Mouse (Mus musculus): ENCODE results near the gene Kpna6. TPM values are rescaled to one million over a fixed set of nuclear protein-coding genes. Genes with fewer than 3 reads are reported as not detected.
"Not testable (repeated sequence)": the region's sequence is repeated elsewhere in the genome, so short reads cannot be mapped to it uniquely, and the experiment has no call there.

Kpna6 gene
- 15.2 and 16.3 TPM in 2 replicates for polyA plus RNA-seq (2016; fragmentation: Nextera tagmentation; extraction: Ambion mirVana)

- Histone ChIP-seq H3K36me3 (peaks cover 25% of the 10 kb centered on the region), H3K4me3 (peak within 1 kb of the TSS; percentile 75), H3K9me3 (no peaks in the 10 kb centered on the region), H3K4me2 (replicated peaks) (peak within 1 kb of the TSS; percentile 97), H3K27me3 (no peaks in the 10 kb centered on the region), H3K27ac (replicated peaks) (peak within 1 kb of the TSS; percentile 93), H3K4me1 (peaks cover 17% of the 10 kb centered on the region), H3K9ac (replicated peaks) (peak within 1 kb of the TSS; percentile 88)
- peak; percentile 91 for ATAC-seq (ENCODE audit: low FRiP score, low read depth)
- WGBS = under 1% methylated on average over 65 of the region's 65 CpGs
Observed at GRCm38 (mm10) chr4:129672083-129672877, at the start of gene Kpna6. Gene Kpna6, minus strand, starts transcription at chr4:129672767.

- H3K4me1 ChIP-seq = no peaks in the 10 kb centered on the region
- H3K9ac ChIP-seq (replicated peaks) = no peak overlapping the region
- no peak overlapping the region for H3K4me2 ChIP-seq (replicated peaks)
- H3K36me3 ChIP-seq = peaks cover 83% of the 10 kb centered on the region
- no peak for ATAC-seq (ENCODE audit: low FRiP score, low read depth)
- no peaks in the 10 kb centered on the region for H3K9me3 ChIP-seq
- 93% methylated on average over 9 of the region's 9 CpGs for WGBS
- no peak overlapping the region for H3K27ac ChIP-seq (replicated peaks)
- no peaks in the 10 kb centered on the region for H3K27me3 ChIP-seq
- no peak overlapping the region for H3K4me3 ChIP-seq
Observed at GRCm38 (mm10) chr4:129716310-129716709, 43.7 kb upstream of the Kpna6 start.

DNA sequence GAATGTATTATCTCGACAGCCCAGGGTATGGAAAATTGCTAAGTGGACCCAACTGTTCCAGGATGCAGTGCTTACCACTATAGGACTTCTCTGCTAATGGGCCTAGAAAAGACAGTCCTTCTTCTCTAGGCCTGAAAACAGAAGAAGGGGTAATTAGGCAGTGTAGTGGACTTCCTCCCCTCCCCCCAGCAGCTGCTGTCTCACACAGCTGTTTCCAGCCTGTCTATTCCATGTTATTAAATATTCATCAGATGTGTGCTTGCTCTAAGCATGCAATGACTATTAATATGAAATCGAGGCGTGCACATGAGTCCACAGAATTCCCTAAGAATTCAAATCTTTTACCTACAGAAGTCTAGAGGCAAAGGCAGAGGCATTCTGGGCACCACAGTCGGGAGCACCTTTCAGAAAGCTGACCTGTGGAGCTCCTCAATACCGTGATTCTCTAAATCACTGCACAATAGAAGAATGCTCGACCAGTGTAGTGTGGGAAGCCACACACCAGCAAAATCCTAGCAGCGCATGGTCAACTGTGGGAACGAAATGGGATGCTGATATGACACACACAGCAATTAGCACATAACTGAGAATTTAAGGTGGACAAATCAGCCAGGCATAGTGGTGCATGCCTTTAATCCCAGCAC lies 37.0 kb upstream of the Kpna6 start:
- WGBS = 62% methylated on average over 8 of the region's 8 CpGs
- Histone ChIP-seq H3K4me1 (peaks cover 18% of the 10 kb centered on the region), H3K9me3 (no peaks in the 10 kb centered on the region), H3K27me3 (no peaks in the 10 kb centered on the region), H3K4me3 (no peak overlapping the region), H3K4me2 (replicated peaks) (peak overlapping the region; percentile 7; the same call in 1 of the 2 replicates), H3K36me3 (peaks cover 83% of the 10 kb centered on the region), H3K27ac (replicated peaks) (peak overlapping the region; percentile 88), H3K9ac (replicated peaks) (0 out of 2 replicates have a peak overlapping the region, but pooled peaks have one; percentile 20)
- peak; percentile 73 for ATAC-seq (ENCODE audit: low FRiP score, low read depth)

- H3K27ac ChIP-seq (replicated peaks) = peak overlapping the region; percentile 44
- H3K36me3 ChIP-seq = peaks cover 78% of the 10 kb centered on the region
- no peak overlapping the region for H3K9ac ChIP-seq (replicated peaks)
- no peaks in the 10 kb centered on the region for H3K9me3 ChIP-seq
- H3K27me3 ChIP-seq = no peaks in the 10 kb centered on the region
- peaks cover 36% of the 10 kb centered on the region for H3K4me1 ChIP-seq
- 53% methylated on average over 3 of the region's 3 CpGs for WGBS
- H3K4me2 ChIP-seq (replicated peaks) = no peak overlapping the region
- no peak overlapping the region for H3K4me3 ChIP-seq
- ATAC-seq (ENCODE audit: low FRiP score, low read depth) = no peak
Observed at GRCm38 (mm10) chr4:129706750-129707149, 34.2 kb upstream of the Kpna6 start.

DNA sequence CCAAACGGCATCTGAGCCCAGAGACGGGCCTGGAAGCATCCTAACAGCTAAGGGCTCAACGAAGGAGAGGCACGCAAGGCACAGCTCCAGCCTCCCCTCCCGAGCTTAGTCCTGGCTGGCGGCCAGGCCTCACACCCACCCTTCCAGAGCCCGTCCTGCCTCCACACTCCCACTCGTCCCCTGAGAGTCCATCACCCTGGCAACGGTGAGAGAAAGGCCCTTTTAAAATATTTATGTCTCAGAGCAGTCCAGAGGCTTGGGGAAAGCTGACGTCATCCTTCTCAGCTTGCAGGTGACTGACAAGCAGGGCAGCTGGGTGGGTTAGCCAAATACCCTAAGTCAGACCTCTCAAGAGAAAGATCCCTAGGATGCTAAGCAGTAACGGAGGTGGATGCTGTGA lies 29.9 kb upstream of the Kpna6 start:
- 14% methylated on average over 11 of the region's 11 CpGs for WGBS
- H3K9me3 ChIP-seq = no peaks in the 10 kb centered on the region
- ATAC-seq (ENCODE audit: low FRiP score, low read depth) = peak; percentile 95
- peaks cover 20% of the 10 kb centered on the region for H3K4me1 ChIP-seq
- H3K4me3 ChIP-seq = no peak overlapping the region
- H3K9ac ChIP-seq (replicated peaks) = peak overlapping the region; percentile 28; the same call in 1 of the 2 replicates
- H3K36me3 ChIP-seq = peaks cover 39% of the 10 kb centered on the region
- H3K27me3 ChIP-seq = no peaks in the 10 kb centered on the region
- peak overlapping the region; percentile 17; the same call in 1 of the 2 replicates for H3K4me2 ChIP-seq (replicated peaks)
- H3K27ac ChIP-seq (replicated peaks) = peak overlapping the region; percentile 90

GRCm38 (mm10) chr4:129701503-129702377 lies 29.2 kb upstream of the Kpna6 start:
- Histone ChIP-seq H3K4me3 (no peak overlapping the region), H3K4me2 (replicated peaks) (peak overlapping the region; percentile 17; the same call in 1 of the 2 replicates), H3K27me3 (no peaks in the 10 kb centered on the region), H3K9ac (replicated peaks) (peak overlapping the region; percentile 28; the same call in 1 of the 2 replicates), H3K36me3 (peaks cover 39% of the 10 kb centered on the region), H3K9me3 (no peaks in the 10 kb centered on the region), H3K4me1 (peaks cover 26% of the 10 kb centered on the region), H3K27ac (replicated peaks) (peak overlapping the region; percentile 90)
- ATAC-seq (ENCODE audit: low FRiP score, low read depth) = 0 out of 2 replicates have a peak, but pooled peaks have one; percentile 9
- WGBS = 57% methylated on average over 17 of the region's 17 CpGs

GRCm38 (mm10) chr4:129700661-129701060 lies 28.1 kb upstream of the Kpna6 start:
- not testable (repeated sequence) for H3K27ac ChIP-seq (replicated peaks); ATAC-seq (ENCODE audit: low FRiP score, low read depth)
- peaks cover 28% of the 10 kb centered on the region for H3K36me3 ChIP-seq

DNA sequence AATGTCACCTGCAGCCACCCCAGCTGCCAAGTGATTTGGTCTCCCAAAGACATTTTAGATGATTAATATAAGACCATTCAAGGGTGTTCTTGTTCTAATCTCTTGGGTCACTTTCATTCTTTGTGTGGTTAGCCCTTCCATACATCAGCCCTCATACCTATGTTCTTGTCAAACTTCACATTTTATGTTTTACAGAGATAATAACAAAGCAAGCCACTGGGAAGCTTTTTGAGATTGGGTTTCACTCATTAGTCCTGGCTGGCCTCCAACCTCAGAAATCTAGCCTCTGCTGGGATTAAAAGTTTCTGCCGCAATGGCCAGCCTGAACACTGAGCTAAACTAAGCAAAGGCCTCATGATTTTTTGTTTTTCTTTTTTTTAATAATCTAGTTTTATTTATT lies 27.6 kb upstream of the Kpna6 start:
- WGBS = 86% methylated on average over 1 of the region's 1 CpGs
- no peak overlapping the region for H3K9ac ChIP-seq (replicated peaks)
- H3K4me3 ChIP-seq = no peak overlapping the region
- no peaks in the 10 kb centered on the region for H3K27me3 ChIP-seq
- no peaks in the 10 kb centered on the region for H3K9me3 ChIP-seq
- peaks cover 33% of the 10 kb centered on the region for H3K4me1 ChIP-seq
- peaks cover 24% of the 10 kb centered on the region for H3K36me3 ChIP-seq
- H3K27ac ChIP-seq (replicated peaks) = 0 out of 2 replicates have a peak overlapping the region, but pooled peaks have one; percentile 4
- H3K4me2 ChIP-seq (replicated peaks) = no peak overlapping the region
- ATAC-seq (ENCODE audit: low FRiP score, low read depth) = no peak

More at GRCm38 (mm10) chr4:129700661-129701060, 28.1 kb upstream of the Kpna6 start:
- not testable (repeated sequence) for H3K9ac ChIP-seq (replicated peaks); H3K4me2 ChIP-seq (replicated peaks); H3K27me3 ChIP-seq; H3K4me3 ChIP-seq; H3K9me3 ChIP-seq
- WGBS = 87% methylated on average over 6 of the region's 6 CpGs
- H3K4me1 ChIP-seq = peaks cover 29% of the 10 kb centered on the region

DNA sequence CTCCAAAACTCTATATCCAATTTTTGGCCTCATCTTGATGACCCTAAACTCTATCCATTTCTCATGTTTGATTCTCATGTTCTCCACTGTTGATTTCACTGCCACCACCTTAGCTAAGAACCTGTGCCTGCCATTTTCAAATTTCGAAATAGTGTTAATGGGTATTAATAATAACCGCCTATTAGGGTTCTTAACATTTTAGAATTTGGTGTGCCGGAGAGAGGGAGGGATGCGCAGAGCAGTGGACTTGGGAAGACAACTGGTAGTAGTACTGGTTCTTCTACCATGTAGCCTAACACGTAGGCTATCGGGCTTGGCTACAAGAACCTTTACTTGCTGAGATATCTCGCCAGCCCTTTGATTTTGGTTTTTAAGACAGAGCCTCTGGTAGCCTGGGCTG lies 24.6 kb upstream of the Kpna6 start:
- H3K4me2 ChIP-seq (replicated peaks) = peak overlapping the region; percentile 66
- H3K36me3 ChIP-seq = peaks cover 25% of the 10 kb centered on the region
- H3K27me3 ChIP-seq = no peaks in the 10 kb centered on the region
- 84% methylated on average over 7 of the region's 7 CpGs for WGBS
- no peaks in the 10 kb centered on the region for H3K9me3 ChIP-seq
- peaks cover 24% of the 10 kb centered on the region for H3K4me1 ChIP-seq
- H3K27ac ChIP-seq (replicated peaks) = peak overlapping the region; percentile 96
- H3K4me3 ChIP-seq = peak overlapping the region; percentile 66
- ATAC-seq (ENCODE audit: low FRiP score, low read depth) = no peak
- peak overlapping the region; percentile 74; the same call in 1 of the 2 replicates for H3K9ac ChIP-seq (replicated peaks)

DNA sequence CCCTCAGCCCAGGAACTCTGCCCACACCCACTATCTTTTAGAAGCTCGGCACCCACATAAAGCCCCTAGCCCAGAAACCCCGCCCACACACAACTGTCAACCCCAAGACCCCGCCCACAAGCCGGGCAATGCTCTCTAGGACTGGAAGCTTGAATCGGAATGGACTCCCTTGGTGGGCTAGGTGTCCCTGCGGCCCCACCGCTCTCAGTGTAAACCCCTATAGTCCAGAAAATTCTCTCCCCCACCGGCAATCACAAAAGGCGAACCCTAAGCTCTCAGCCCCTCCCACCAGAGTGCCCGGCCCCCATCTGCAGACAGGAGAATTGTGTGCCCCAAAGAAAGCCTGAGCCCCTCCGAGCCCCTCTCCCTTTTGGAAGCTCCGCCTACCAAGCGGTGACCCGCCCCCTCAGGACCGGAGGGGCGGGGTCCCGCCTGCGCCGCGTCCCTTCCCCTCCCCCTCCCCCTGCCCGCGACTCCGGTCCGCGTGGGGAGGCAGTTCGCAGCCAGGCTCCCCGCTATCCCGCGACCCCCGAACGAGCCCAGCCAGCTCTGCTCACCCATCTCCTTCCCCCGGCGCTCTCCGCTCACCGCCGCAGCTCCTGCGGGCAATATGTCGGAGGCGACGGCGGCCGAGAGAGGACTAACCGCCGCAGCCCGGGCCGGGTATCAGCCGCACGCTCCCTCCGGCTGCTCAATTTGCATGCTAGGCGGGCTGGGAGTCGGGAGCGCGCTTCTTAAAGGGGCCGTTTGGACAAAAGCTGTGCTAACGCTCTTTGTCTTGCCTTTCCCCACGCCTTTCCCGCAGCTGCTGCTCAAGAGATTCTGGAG lies 23.8 kb upstream of the Kpna6 start, which contains the start of gene Tmem39b:
TSS of gene Tmem39b (minus strand) at position 681 of the 828 bp plus-strand sequence.
- no peaks in the 10 kb centered on the region for H3K27me3 ChIP-seq
- H3K9me3 ChIP-seq = no peaks in the 10 kb centered on the region
- peaks cover 18% of the 10 kb centered on the region for H3K4me1 ChIP-seq
- peak within 1 kb of the TSS; percentile 96 for H3K27ac ChIP-seq (replicated peaks)
- ATAC-seq (ENCODE audit: low FRiP score, low read depth) = peak; percentile 88
- peaks cover 29% of the 10 kb centered on the region for H3K36me3 ChIP-seq
- H3K9ac ChIP-seq (replicated peaks) = peak within 1 kb of the TSS; percentile 74
- peak within 1 kb of the TSS; percentile 66 for H3K4me2 ChIP-seq (replicated peaks)
- peak within 1 kb of the TSS; percentile 66 for H3K4me3 ChIP-seq
- WGBS = under 1% methylated on average over 55 of the region's 57 CpGs

DNA sequence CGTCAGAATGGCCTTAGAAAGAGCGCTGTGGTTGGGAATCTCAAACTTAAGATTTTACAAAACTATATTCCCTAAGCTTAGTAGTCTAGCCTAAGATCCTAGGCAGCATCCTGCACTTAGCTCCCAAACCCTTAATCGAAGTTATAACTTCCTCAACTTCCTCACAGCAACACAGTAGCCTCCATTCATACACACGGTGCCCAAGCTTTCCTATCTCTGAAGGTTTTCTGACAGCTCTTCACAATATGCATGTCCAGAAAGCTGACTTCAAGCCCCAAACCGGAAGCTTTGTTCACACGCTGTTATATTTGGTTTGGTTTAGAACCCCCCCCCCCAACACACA lies 23.2 kb upstream of the Kpna6 start:
- peak; percentile 0; the same call in 1 of the 2 replicates for ATAC-seq (ENCODE audit: low FRiP score, low read depth)
- peaks cover 18% of the 10 kb centered on the region for H3K4me1 ChIP-seq
- 24% methylated on average over 6 of the region's 6 CpGs for WGBS

More for the DNA sequence above, 23.2 kb upstream of the Kpna6 start:
- H3K4me3 ChIP-seq = peak overlapping the region; percentile 66
- H3K27me3 ChIP-seq = no peaks in the 10 kb centered on the region
- H3K27ac ChIP-seq (replicated peaks) = peak overlapping the region; percentile 96
- H3K36me3 ChIP-seq = peaks cover 35% of the 10 kb centered on the region
- no peaks in the 10 kb centered on the region for H3K9me3 ChIP-seq
- H3K9ac ChIP-seq (replicated peaks) = peak overlapping the region; percentile 74
- H3K4me2 ChIP-seq (replicated peaks) = peak overlapping the region; percentile 66
